8 mouse cellular contexts compared by ENCODE assay signal in genomic region chrX:134403863-134404583, GRCm38 (mm10). TPM values are rescaled to one million over a fixed set of nuclear protein-coding genes. Genes with fewer than 3 reads are reported as not detected.
DNase-seq lines count a peak whose midpoint lies in the region; ATAC-seq and TF ChIP-seq lines count a peak whose summit lies in the region.

TSS of gene Drp2 (plus strand) at chrX:134404551.

- no peak within 1 kb of the TSS for H3ac ChIP-seq in myocyte (ENCODE audit: control insufficient read depth, insufficient read length)

- no peaks in the 10 kb centered on the region for H3K9me3 ChIP-seq in heart, embryonic 11.5 days (replicated peaks; ENCODE audit: control insufficient read depth, low read length)
- H3K9me3 ChIP-seq in forebrain, embryonic 13.5 days (replicated peaks) = no peaks in the 10 kb centered on the region

- no peak within 1 kb of the TSS for H3K27ac ChIP-seq in heart, embryonic 11.5 days (ENCODE audit: low read depth, low read length)
- H3K27ac ChIP-seq in brown adipose tissue, adult 24 weeks (replicated peaks; ENCODE audit: low read depth, low read length) = no peak within 1 kb of the TSS
- H3K27ac ChIP-seq in forebrain, embryonic 13.5 days = peak within 1 kb of the TSS; percentile 68

- no peaks in the 10 kb centered on the region for H3K27me3 ChIP-seq in heart, embryonic 11.5 days (ENCODE audit: control insufficient read depth, insufficient read depth, low read length)
- H3K27me3 ChIP-seq in forebrain, embryonic 13.5 days = no peaks in the 10 kb centered on the region
- no peaks in the 10 kb centered on the region for H3K27me3 ChIP-seq in myocyte (ENCODE audit: control insufficient read depth, insufficient read depth, insufficient read length)

- no peak for DNase-seq in heart, adult 8-10 months (ENCODE audit: low spot score)
- DNase-seq in layer of hippocampus, postnatal 25 days (ENCODE audit: extremely low spot score in 1 of 2, low spot score in 1 of 2) = peak in 1 of 2 experiments; percentile 11
- no peak for DNase-seq in adipocyte (ENCODE audit: low spot score)
- DNase-seq in cerebellum, adult 11-12 months = no peak

- no peak within 1 kb of the TSS for H3K9ac ChIP-seq in heart, embryonic 11.5 days (ENCODE audit: low read depth, low read length)
- peak within 1 kb of the TSS; percentile 60 for H3K9ac ChIP-seq in forebrain, embryonic 13.5 days

- no peaks in the 10 kb centered on the region for H3K4me1 ChIP-seq in heart, embryonic 11.5 days (ENCODE audit: control insufficient read depth, insufficient read depth, low read length)
- H3K4me1 ChIP-seq in brown adipose tissue, adult 24 weeks (ENCODE audit: control insufficient read depth, insufficient read depth, insufficient read length, low read length) = no peaks in the 10 kb centered on the region
- H3K4me1 ChIP-seq in forebrain, embryonic 13.5 days = no peaks in the 10 kb centered on the region

- no peak for TF ChIP-seq POLR2A in myocyte (IDR thresholded peaks at IDR 0.05; ENCODE audit: insufficient read length, low read depth)

- WGBS in heart, embryonic 11.5 days (ENCODE audit: insufficient replicate concordance) = 41% methylated on average over 15 of the region's 15 CpGs
- WGBS in forebrain, embryonic 13.5 days = 27% methylated on average over 13 of the region's 15 CpGs

- H3K4me3 ChIP-seq in heart, embryonic 11.5 days (ENCODE audit: low read depth, low read length) = peak within 1 kb of the TSS; percentile 36
- peak within 1 kb of the TSS; percentile 30 for H3K4me3 ChIP-seq in brown adipose tissue, adult 24 weeks (ENCODE audit: insufficient read depth, low read depth, low read length)
- H3K4me3 ChIP-seq in forebrain, embryonic 13.5 days = peak within 1 kb of the TSS; percentile 40
- H3K4me3 ChIP-seq in myocyte = peak within 1 kb of the TSS; percentile 18

- H3K4me2 ChIP-seq in heart, embryonic 11.5 days = peak within 1 kb of the TSS; percentile 61
- peak within 1 kb of the TSS; percentile 59 for H3K4me2 ChIP-seq in forebrain, embryonic 13.5 days
- peak within 1 kb of the TSS; percentile 64 for H3K4me2 ChIP-seq in myocyte (ENCODE audit: low read depth)

- H3K36me3 ChIP-seq in heart, embryonic 11.5 days (ENCODE audit: control insufficient read depth, insufficient read depth, low read length) = no peaks in the 10 kb centered on the region
- no peaks in the 10 kb centered on the region for H3K36me3 ChIP-seq in forebrain, embryonic 13.5 days (ENCODE audit: poor library complexity, severe bottlenecking)
- no peaks in the 10 kb centered on the region for H3K36me3 ChIP-seq in myocyte (ENCODE audit: control insufficient read depth, insufficient read depth)

- ATAC-seq in heart, embryonic 11.5 days (replicated peaks; ENCODE audit: insufficient number of reproducible peaks, low FRiP score, low TSS enrichment) = no peak
- ATAC-seq in forebrain, embryonic 13.5 days = peak; percentile 72

- H3K79me2 ChIP-seq in myocyte (ENCODE audit: control insufficient read depth, insufficient read depth) = no peaks in the 10 kb centered on the region

TF ChIP-seq in myocyte, 11 proteins besides CTCF, POLR2A, EP300 and RAD21:
- TF ChIP-seq TCF12 (IDR thresholded peaks at IDR 0.05; ENCODE audit: insufficient read depth, poor library complexity, severe bottlenecking) (no peak), TCF3 (IDR thresholded peaks at IDR 0.05; ENCODE audit: insufficient read length, low read depth) (no peak), USF1 (IDR thresholded peaks at IDR 0.05; ENCODE audit: low read depth) (no peak), E2F4 (IDR thresholded peaks at IDR 0.05; ENCODE audit: insufficient read depth) (no peak), MYOD1 (IDR thresholded peaks at IDR 0.05; ENCODE audit: control insufficient read depth in 1 of 3, insufficient read length in 2 of 3, low read depth in 2 of 3) (no peak), POLR2AphosphoS2 (IDR thresholded peaks at IDR 0.05; ENCODE audit: insufficient read length, low read depth) (no peak), SRF (IDR thresholded peaks at IDR 0.05; ENCODE audit: control insufficient read depth, insufficient read length, low read depth) (no peak), MAX (IDR thresholded peaks at IDR 0.05; ENCODE audit: low read depth) (no peak), MYOG (IDR thresholded peaks at IDR 0.05; ENCODE audit: control insufficient read depth in 1 of 3, insufficient read depth in 1 of 3, insufficient read length in 2 of 3, low read depth in 2 of 3) (no peak), REST (IDR thresholded peaks at IDR 0.05; ENCODE audit: insufficient read depth, insufficient read length) (no peak), CEBPB (IDR thresholded peaks at IDR 0.05; ENCODE audit: insufficient read depth, poor library complexity, severe bottlenecking) (no peak)

RNA-seq across cellular contexts. Expression of gene Drp2, which starts in this region (rescaled TPM):
- 0.59 and 0.93 TPM in 2 replicates for polyA plus RNA-seq in heart, embryonic 11.5 days (2014; fragmentation: Nextera tagmentation; extraction: Ambion mirVana)
- under 1 TPM; 0.17 to 0.33 (median 0.25) TPM for total RNA-seq in heart, adult 8-10 months (2022)
- 0.29 and 0.40 TPM in 2 replicates for polyA plus RNA-seq in brown adipose tissue, adult 24 weeks (2012; ENCODE audit: insufficient read depth, insufficient read length, missing spikeins)
- polyA plus RNA-seq in forebrain, embryonic 13.5 days (2015; fragmentation: Nextera tagmentation; extraction: Ambion mirVana) = 10.8 and 13.1 TPM in 2 replicates
- 10 to 100 TPM; 39.3 to 48.3 TPM for total RNA-seq in layer of hippocampus, postnatal 25 days (2021)
- 8.0 TPM for polyA plus RNA-seq in myocyte (2012; fragmentation: generic; extraction: Trizol)

Comparison
In these comparisons a context has a peak if more than half of its experiments do, and no peak if none do; other contexts are left out.
1. RNA of gene Drp2 (total RNA-seq): 39.3 to 48.3 TPM in layer of hippocampus, postnatal 25 days; 0.17 to 0.33 TPM in heart, adult 8-10 months; every median in the first group is over 10 times any median in the second.
2. Peak in every context shown above with its lines, with median percentiles within 50 percentile points of each other: H3K4me2 ChIP-seq and H3K4me3 ChIP-seq.